Mouse (Mus musculus): ENCODE results near the gene Dad1. TPM values are rescaled to one million over a fixed set of nuclear protein-coding genes. Genes with fewer than 3 reads are reported as not detected.

Gene Dad1
- polyA plus RNA-seq, 1 experiment from 2014 or later, result 65.9 TPM

DNA sequence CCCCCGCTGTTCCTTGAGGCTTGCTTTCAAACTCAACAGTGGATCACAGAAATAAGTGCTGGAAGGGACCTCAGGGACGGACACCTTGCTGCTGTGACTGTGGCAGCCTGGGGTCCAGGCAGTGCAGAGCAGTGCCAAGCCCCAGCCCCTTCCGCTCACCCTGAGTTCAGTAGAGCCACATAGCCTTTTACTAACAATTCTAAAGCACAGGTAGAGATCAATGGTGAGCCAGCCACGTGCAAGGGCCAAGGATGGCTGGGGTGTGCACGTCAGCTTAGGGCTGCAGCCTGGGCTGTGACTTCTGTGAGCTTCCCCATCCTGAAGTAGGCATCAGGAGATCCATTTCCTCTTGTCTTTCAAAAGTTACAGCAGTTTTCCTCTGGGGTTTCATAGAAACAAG lies 42.1 kb downstream of the Dad1 start:
- Histone ChIP-seq H3K36me3 (ENCODE audit: inconsistent target) (no peaks in the 10 kb centered on the region), H3K4me3 (ENCODE audit: inconsistent target) (no peak overlapping the region), H3K79me2 (ENCODE audit: inconsistent target) (no peaks in the 10 kb centered on the region), H3K27ac (no peak overlapping the region)
- 88% methylated on average over 5 of the region's 5 CpGs for WGBS (ENCODE audit: missing documents)

DNA sequence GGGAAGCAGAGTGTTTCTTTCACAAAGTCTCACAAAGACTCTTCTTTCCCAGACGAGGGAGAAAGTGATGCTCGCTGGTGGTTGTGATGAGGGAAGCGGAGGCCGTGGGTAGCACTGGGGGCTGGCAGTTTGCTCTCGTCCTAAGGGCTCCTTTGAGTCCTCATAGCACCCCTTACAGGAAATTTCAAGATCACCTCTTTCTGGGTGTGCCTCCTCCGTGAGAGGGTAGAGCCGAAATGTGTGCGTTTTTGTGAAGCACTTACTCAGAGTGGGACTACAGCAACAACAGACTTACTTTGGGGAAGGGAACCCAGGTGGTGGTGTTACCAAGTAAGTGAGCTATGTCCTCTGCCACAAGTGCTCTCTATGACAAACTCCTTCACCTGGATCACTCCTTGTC lies 42.7 kb downstream of the Dad1 start:
- Histone ChIP-seq H3K36me3 (ENCODE audit: inconsistent target) (no peaks in the 10 kb centered on the region), H3K27ac (no peak overlapping the region), H3K4me3 (ENCODE audit: inconsistent target) (no peak overlapping the region), H3K79me2 (ENCODE audit: inconsistent target) (no peaks in the 10 kb centered on the region)
- 91% methylated on average over 8 of the region's 8 CpGs for WGBS (ENCODE audit: missing documents)

GRCm38 (mm10) chr14:54210401-54210800 lies 43.5 kb downstream of the Dad1 start:
- no peaks in the 10 kb centered on the region for H3K36me3 ChIP-seq (ENCODE audit: inconsistent target)
- 93% methylated on average over 2 of the region's 2 CpGs for WGBS (ENCODE audit: missing documents)
- H3K27ac ChIP-seq, result no peak overlapping the region

GRCm38 (mm10) chr14:54209932-54210331 lies 44.0 kb downstream of the Dad1 start:
- no peaks in the 10 kb centered on the region for H3K79me2 ChIP-seq (ENCODE audit: inconsistent target)
- H3K4me3 ChIP-seq (ENCODE audit: inconsistent target), result no peak overlapping the region
- H3K36me3 ChIP-seq (ENCODE audit: inconsistent target), result no peaks in the 10 kb centered on the region
- no peak overlapping the region for H3K27ac ChIP-seq
- WGBS (ENCODE audit: missing documents), result 86% methylated on average over 5 of the region's 5 CpGs

More at GRCm38 (mm10) chr14:54210401-54210800, 43.5 kb downstream of the Dad1 start:
- H3K79me2 ChIP-seq (ENCODE audit: inconsistent target), result no peaks in the 10 kb centered on the region
- no peak overlapping the region for H3K4me3 ChIP-seq (ENCODE audit: inconsistent target)

DNA sequence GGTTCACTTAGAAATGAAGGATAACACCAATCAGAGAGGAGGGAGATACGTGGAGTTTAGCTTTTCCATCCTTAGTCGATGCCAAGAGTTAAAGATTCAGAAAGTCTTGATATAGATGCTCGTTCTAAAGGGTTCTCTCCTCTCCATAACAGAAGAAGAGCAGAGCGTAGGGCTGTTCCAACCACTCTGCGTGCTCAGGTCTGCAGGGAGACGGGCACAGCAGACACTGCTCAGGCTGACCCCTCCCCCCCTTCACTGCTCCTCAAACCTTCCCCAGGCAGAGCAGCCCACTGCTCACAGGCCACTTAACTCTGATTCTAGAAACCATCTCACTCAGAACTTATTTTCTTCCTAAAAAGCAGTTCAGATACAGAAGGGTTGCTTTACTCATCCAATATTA lies 45.2 kb downstream of the Dad1 start:
- Histone ChIP-seq H3K79me2 (ENCODE audit: inconsistent target) (no peaks in the 10 kb centered on the region), H3K27ac (no peak overlapping the region), H3K36me3 (ENCODE audit: inconsistent target) (no peaks in the 10 kb centered on the region), H3K4me3 (ENCODE audit: inconsistent target) (no peak overlapping the region)
- 87% methylated on average over 5 of the region's 6 CpGs for WGBS (ENCODE audit: missing documents)

- Histone ChIP-seq H3K4me3 (ENCODE audit: inconsistent target) (no peak overlapping the region), H3K79me2 (ENCODE audit: inconsistent target) (no peaks in the 10 kb centered on the region), H3K36me3 (ENCODE audit: inconsistent target) (no peaks in the 10 kb centered on the region), H3K27ac (no peak overlapping the region)
- 97% methylated on average over 5 of the region's 5 CpGs for WGBS (ENCODE audit: missing documents)
Observed at GRCm38 (mm10) chr14:54207924-54208323, 46.0 kb downstream of the Dad1 start.

GRCm38 (mm10) chr14:54206750-54207550 lies 47.0 kb downstream of the Dad1 start:
- Histone ChIP-seq H3K4me3 (ENCODE audit: inconsistent target) (no peak overlapping the region), H3K27ac (no peak overlapping the region), H3K79me2 (ENCODE audit: inconsistent target) (no peaks in the 10 kb centered on the region), H3K36me3 (ENCODE audit: inconsistent target) (no peaks in the 10 kb centered on the region)
- 94% methylated on average over 14 of the region's 15 CpGs for WGBS (ENCODE audit: missing documents)

DNA sequence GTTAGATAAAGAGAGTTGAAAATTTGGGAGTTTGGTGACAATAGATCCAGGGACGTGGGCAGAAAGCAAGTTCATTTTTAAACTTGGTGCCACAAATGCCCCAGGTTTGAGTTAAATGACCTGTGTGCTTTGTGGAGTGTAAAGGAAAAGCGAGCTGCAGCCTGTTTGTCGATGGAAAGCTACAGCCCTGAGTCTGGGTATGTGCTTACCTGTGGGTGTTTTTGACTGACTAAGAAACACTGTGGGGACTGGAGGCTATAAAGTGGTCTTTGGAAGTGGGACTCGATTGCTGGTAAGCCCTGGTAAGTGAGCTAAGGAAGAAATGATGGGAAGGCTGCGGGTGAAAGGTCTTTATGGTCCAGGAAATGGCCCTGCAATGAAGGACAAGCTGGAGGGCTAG lies 47.6 kb downstream of the Dad1 start:
- H3K27ac ChIP-seq, result no peak overlapping the region
- no peak overlapping the region for H3K4me3 ChIP-seq (ENCODE audit: inconsistent target)
- H3K79me2 ChIP-seq (ENCODE audit: inconsistent target), result no peaks in the 10 kb centered on the region
- H3K36me3 ChIP-seq (ENCODE audit: inconsistent target), result no peaks in the 10 kb centered on the region
- WGBS (ENCODE audit: missing documents), result 87% methylated on average over 5 of the region's 5 CpGs

- Histone ChIP-seq H3K27ac (no peak overlapping the region), H3K79me2 (ENCODE audit: inconsistent target) (no peaks in the 10 kb centered on the region), H3K36me3 (ENCODE audit: inconsistent target) (no peaks in the 10 kb centered on the region), H3K4me3 (ENCODE audit: inconsistent target) (no peak overlapping the region)
- WGBS (ENCODE audit: missing documents), result 91% methylated on average over 5 of the region's 6 CpGs
Observed at GRCm38 (mm10) chr14:54205904-54206303, 48.0 kb downstream of the Dad1 start.

DNA sequence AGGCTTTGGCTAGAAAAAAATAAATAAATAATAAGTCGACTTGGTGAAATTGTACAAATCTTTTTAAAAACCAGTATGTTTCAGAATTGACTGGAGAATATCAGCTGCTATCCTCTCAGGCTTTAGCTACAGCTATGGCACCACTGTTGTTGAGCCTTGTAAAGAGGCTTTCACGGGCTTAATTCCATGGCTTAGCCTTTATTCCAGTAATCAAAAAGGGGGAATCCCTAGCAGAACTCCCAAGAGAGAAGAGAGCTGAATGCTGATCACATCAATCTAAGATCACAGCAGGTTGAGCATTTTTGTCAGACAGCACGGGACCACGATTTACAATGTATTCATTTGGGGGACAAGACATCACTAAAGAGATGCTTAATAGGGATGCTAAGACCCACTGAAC lies 49.1 kb downstream of the Dad1 start:
- 83% methylated on average over 4 of the region's 4 CpGs for WGBS (ENCODE audit: missing documents)
- Histone ChIP-seq H3K36me3 (ENCODE audit: inconsistent target) (no peaks in the 10 kb centered on the region), H3K4me3 (ENCODE audit: inconsistent target) (no peak overlapping the region), H3K79me2 (ENCODE audit: inconsistent target) (no peaks in the 10 kb centered on the region), H3K27ac (no peak overlapping the region)

GRCm38 (mm10) chr14:54204311-54204710 lies 49.6 kb downstream of the Dad1 start:
- no peak overlapping the region for H3K4me3 ChIP-seq (ENCODE audit: inconsistent target)
- WGBS (ENCODE audit: missing documents), result 55% methylated on average over 8 of the region's 8 CpGs
- no peaks in the 10 kb centered on the region for H3K36me3 ChIP-seq (ENCODE audit: inconsistent target)
- no peaks in the 10 kb centered on the region for H3K79me2 ChIP-seq (ENCODE audit: inconsistent target)
- H3K27ac ChIP-seq, result no peak overlapping the region

GRCm38 (mm10) chr14:54203776-54204175 lies 50.1 kb downstream of the Dad1 start:
- WGBS (ENCODE audit: missing documents), result 96% methylated on average over 10 of the region's 10 CpGs
- Histone ChIP-seq H3K36me3 (ENCODE audit: inconsistent target) (no peaks in the 10 kb centered on the region), H3K79me2 (ENCODE audit: inconsistent target) (no peaks in the 10 kb centered on the region), H3K27ac (no peak overlapping the region), H3K4me3 (ENCODE audit: inconsistent target) (no peak overlapping the region)

- no peaks in the 10 kb centered on the region for H3K79me2 ChIP-seq (ENCODE audit: inconsistent target)
- no peak overlapping the region for H3K27ac ChIP-seq
- H3K36me3 ChIP-seq (ENCODE audit: inconsistent target), result no peaks in the 10 kb centered on the region
- WGBS (ENCODE audit: missing documents), result 97% methylated on average over 6 of the region's 6 CpGs
- H3K4me3 ChIP-seq (ENCODE audit: inconsistent target), result no peak overlapping the region
Observed at GRCm38 (mm10) chr14:54203207-54203606, 50.7 kb downstream of the Dad1 start.

DNA sequence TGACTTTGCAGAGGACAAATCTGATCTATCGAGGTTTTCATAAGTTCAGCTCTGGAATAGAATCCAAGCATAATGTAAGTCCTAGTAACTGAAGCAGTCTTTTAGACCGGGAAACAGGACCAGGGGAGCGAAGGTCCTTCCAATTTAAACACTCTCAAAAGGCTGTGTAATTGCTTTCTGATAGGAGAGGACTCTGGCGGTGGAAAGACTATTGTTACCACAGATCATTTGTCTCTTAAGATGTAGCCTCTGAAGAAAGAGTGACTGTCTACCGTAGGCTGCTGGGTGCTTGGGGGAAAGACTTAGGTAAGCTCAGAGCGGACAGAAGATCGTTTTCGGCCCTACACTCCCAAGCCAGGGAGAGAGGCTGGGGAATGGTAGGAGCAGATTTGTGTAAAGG lies 53.5 kb downstream of the Dad1 start:
- H3K4me3 ChIP-seq (ENCODE audit: inconsistent target), result no peak overlapping the region
- H3K36me3 ChIP-seq (ENCODE audit: inconsistent target), result no peaks in the 10 kb centered on the region
- 89% methylated on average over 8 of the region's 8 CpGs for WGBS (ENCODE audit: missing documents)

DNA sequence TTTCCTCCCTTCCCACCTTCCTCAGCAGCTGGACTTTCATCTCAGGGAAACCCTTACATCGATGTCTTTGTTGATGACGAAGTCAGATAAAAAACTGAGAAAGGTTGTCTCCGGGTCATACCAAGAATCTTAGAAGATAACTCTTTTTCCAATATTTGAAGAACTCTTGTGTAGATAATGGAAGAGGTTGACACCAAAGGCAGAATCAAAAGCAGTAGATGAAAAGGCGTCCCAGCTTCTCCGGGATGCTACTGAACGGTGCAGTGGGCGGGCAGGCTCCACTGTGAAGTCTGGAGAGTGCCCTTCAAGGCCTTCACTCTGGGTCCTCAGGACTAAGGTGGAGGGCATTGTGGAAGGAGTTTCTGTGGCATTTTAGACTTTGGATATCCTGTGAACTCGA lies 54.2 kb downstream of the Dad1 start:
- Histone ChIP-seq H3K79me2 (ENCODE audit: inconsistent target) (no peaks in the 10 kb centered on the region), H3K27ac (no peak overlapping the region), H3K36me3 (ENCODE audit: inconsistent target) (no peaks in the 10 kb centered on the region), H3K4me3 (ENCODE audit: inconsistent target) (no peak overlapping the region)
- WGBS (ENCODE audit: missing documents), result 86% methylated on average over 8 of the region's 8 CpGs

More for the DNA sequence above, 53.5 kb downstream of the Dad1 start:
- H3K79me2 ChIP-seq (ENCODE audit: inconsistent target), result no peaks in the 10 kb centered on the region
- no peak overlapping the region for H3K27ac ChIP-seq

DNA sequence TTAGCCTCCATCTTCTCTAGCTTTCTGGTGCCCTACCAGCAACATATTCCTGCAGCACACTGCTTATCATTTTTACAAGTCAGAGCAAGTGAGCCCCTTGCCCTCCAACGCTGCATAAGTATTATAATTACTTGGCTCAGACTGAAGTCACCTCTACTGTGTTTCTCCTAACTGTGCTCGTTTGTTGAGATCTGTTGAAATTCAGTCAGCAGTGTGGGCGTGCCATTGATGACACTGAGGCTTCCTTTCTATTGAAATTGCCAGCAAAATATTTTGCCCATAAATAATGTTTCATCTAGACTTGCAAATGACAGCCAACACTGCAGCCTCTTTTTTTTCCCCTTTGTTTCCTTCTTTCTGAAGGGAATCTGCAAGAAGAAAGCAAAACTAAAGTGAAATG lies 56.2 kb downstream of the Dad1 start:
- H3K27ac ChIP-seq, result no peak overlapping the region
- H3K79me2 ChIP-seq (ENCODE audit: inconsistent target), result no peaks in the 10 kb centered on the region
- no peak overlapping the region for H3K4me3 ChIP-seq (ENCODE audit: inconsistent target)
- H3K36me3 ChIP-seq (ENCODE audit: inconsistent target), result no peaks in the 10 kb centered on the region
- 90% methylated on average over 3 of the region's 3 CpGs for WGBS (ENCODE audit: missing documents)
